Mouse (Mus musculus) ES-Bruce4 (cell line): ENCODE data around the gene Lmf2.

ENCODE experiments used
- CTCF ChIP-seq: IDR thresholded peaks from one replicate; pipeline ENCODE4 v1.8.1; 2011; ENCODE audit warnings: low read depth, low read length
- EP300 ChIP-seq: IDR thresholded peaks from 2 replicates; pipeline ENCODE4 v1.6.1; 2011; ENCODE audit warnings: low read depth, low read length; ENCODE audit not compliant: insufficient read depth
- POLR2A ChIP-seq: IDR thresholded peaks from one replicate; pipeline ENCODE4 v1.8.1; 2011; ENCODE audit warnings: low read length; ENCODE audit not compliant: insufficient read depth

GRCm38 (mm10) chr15:89354455-89354854 lies 1.0 kb downstream of the Lmf2 start:
- TF ChIP-seq CTCF (no peak), EP300 (no peak), POLR2A (no peak)
